Mouse (Mus musculus): ENCODE results near the gene Scmh1. TPM values are rescaled to one million over a fixed set of nuclear protein-coding genes. Genes with fewer than 3 reads are reported as not detected.

The Scmh1 gene
- total RNA-seq, 2 experiments from 2014 or later, result 40.3 to 47.3 TPM

DNA sequence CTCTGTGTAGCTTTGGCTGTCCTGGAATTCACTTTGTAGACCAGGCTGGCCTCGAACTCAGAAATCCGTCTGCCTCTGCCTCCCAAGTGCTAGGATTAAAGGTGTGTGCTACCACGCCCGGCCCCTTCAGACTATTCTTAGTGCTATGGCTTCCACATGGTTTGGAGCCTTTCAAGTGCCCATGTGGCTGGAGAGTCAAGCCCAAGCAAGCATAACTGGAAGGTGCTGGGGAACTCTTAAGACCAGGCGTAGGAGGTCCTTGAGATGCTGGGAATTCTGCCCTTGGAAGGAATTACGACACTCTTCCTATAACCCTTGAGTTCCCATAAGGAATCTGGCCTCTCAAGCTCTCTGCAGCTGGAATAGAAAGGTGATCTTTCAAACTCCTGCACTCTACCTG lies 151.5 kb downstream of the Scmh1 start:
- DNase-seq, result no peak

DNA sequence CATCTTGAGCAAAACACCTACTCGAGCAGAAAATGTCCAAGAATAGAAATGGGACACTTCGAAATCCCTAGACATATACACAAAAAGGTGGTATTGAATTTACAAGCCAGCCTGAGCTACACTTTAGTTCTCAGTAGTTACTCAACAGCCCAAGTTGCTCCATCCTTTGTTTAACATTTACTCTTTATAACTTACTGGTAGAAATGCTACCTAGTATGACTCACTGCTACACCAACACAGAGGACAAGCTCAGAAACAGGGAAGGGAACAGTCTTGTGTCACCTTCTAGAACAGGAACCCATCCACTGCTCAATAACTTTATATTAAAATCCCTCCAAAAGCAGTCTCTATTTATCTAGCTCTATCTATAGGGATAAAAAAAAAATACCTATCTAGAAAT lies 160.6 kb downstream of the Scmh1 start:
- no peak for DNase-seq

DNA sequence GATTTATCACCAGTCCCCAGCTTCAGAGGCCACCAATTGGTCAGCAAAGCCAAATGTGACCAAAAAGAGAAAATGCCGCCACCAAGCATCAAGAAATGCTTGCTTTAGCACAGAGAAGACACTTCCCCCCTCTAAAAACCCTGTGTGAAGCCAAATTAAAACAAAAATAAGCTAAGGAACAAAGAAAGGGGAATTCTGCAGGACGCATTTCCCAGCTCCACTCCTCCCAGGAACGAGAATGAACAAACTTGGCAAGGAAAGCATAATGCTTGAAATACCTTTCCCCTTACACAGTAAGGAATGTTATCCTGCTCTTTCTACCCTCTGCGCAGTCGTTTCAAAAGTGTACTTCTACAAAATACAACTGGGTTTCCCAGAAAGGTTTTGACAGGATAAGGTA lies 162.9 kb downstream of the Scmh1 start:
- no peak for DNase-seq

DNA sequence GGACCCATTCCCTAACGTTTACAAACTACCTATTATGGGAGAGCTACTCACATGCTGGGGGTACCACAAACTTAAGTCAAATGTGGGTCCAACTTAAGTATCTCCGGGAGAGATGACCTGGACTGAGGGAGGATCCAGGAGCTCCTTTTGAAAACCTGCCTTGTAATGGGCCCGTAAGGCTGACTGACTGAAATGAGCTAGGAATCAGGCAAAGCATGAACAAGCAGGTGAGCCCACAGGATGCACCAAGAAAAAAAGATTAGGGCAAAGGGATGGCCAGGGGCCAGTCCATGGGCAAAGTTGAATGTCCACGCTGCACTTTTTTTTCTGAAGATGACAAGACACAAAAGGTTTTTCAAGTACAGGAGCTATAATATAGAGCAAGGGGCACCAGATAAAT lies 163.9 kb downstream of the Scmh1 start:
- DNase-seq, result no peak

DNA sequence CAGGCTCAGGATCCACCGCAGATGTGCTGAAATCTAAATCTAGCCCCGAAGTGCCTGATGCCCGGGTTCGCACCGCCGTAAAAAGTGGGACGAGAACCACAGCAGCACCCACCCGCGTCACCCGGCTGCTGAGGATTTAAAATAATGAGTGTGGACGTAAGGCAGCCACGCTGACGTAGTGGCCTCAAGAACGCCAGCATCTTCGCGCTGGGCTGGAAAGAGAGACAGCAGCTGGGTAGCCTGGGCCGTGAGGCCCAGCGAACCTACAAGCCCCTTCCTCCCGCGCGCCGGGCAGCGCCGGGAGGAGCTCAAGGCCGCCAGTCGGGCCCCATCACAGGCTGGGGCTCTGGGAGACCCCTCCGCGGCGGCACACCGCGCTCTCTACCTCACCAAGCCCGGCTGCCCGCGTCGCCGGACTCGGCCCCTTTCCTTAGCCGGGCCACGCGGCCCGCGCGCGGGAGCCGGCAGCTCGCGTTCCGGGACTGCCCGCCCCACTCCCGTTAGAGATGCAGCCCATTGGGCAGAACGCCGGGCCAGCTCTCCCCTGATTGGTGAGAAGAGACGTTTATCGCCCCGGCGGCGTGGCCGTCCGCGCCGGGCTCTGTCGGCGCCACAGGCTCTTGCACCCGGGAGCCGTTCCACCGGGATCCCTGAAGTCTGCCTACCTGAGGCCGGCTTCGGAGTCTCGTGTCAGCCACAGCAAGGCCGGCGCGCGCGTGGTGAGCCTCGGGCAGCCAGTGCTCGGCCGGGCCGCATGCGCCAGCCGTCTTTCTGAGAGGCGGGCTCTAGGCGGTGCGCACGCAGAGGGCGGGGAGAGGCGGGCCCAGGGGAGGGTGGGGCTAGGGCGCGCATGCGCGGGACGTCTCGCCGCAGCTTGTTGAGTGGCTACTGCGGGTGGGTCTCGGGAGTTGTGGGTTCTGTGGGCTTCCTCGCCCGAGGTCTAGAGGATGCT lies 164.7 kb downstream of the Scmh1 start, which contains the start of gene Ctps:
TSS of gene Ctps (minus strand) at position 791 of the 952 bp plus-strand sequence.
- DNase-seq, result peak; percentile 97

DNA sequence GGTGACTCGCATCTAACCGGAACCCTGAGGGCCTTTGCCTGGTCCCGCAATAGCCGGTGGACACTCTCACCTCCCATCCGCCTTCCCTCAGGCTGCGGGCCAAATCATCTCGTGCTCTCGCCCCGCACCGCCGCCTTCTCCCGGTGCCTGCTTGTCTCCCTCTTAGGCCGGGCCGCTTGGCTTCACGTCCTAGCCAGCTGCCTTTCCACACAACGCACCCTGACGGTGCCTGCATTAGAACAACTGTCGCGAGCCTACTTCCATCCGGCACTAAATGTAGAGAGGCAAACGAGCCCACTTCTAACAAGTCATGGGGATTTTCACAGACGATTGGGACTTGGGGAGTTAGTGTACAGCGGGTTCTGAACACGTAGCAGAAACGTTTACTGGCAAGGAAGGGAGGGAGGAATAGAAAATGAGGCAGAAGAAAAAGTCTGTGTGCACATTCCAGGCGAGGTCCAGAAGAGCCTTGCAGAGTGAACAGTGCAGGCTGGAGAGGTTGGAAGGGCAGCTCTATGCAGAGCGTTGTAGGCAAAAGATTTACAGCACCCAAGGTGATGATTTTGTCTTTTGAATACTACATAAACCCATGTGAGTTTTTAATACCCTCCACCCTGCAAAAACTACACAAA lies 165.5 kb downstream of the Scmh1 start:
- no peak for DNase-seq

DNA sequence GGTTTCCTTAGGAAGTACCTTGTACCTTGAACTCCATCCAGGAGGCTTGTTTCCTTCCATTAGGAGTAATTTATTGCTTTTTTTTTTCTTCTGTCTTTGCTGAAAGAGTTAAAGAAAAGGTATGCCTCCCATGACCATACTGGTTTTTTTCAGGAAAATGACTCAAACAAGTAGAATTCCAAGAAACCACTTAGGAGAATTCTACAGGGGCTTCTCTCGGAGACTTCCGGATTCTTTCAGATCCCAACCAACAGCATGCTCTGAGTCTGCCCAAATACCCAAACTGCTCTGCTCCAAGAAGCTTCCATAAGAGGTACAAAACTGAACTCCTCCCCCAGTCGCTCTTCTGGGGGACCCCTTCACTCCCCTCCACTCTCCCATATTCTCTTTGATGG lies 166.0 kb downstream of the Scmh1 start:
- no peak for DNase-seq

DNA sequence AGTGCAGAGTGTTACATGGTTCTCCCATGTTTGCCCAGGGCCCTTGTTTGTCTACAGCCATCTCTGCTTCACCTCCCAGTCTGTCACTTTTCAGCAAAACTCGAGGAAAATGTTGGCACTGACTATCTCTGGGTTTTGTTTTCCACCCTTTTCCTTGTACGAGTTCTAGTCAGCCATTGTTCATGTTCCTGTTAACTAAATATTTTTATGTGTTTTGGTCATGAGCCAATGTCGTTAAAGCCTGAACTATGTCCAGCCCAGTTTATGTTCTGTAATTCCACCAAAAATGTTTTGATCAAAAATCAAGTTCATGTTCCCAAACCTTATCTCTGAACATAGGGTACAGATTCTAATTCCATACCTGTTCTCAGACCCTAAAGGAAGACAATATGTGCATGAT lies 166.6 kb downstream of the Scmh1 start:
- DNase-seq, result no peak

Other genes with a start within 250 kb of the Scmh1 start
- gene Edn2, start 244.1 kb upstream of the Scmh1 start, total RNA-seq (2021), result not detected
- gene Foxo6, start 117.9 kb upstream of the Scmh1 start, total RNA-seq (2021), result 1 to 10 TPM; 1.4 to 3.7 TPM
- under 1 TPM; 0.18 to 0.27 TPM for gene Slfnl1, start 127.0 kb downstream of the Scmh1 start, total RNA-seq (2021)
- gene Ctps, start 165.0 kb downstream of the Scmh1 start, total RNA-seq (2021), result 10 to 100 TPM; 24.4 to 29.9 TPM
- gene Gm8439, start 183.5 kb downstream of the Scmh1 start, total RNA-seq (2021), result not detected

Measured in adrenal gland, postnatal 10 days (tissue).